Mouse (Mus musculus): ENCODE results near the gene Xlr4a.
"Not testable (repeated sequence)": the region's sequence is repeated elsewhere in the genome, so short reads cannot be mapped to it uniquely, and the experiment has no call there.

Xlr4a gene

DNA sequence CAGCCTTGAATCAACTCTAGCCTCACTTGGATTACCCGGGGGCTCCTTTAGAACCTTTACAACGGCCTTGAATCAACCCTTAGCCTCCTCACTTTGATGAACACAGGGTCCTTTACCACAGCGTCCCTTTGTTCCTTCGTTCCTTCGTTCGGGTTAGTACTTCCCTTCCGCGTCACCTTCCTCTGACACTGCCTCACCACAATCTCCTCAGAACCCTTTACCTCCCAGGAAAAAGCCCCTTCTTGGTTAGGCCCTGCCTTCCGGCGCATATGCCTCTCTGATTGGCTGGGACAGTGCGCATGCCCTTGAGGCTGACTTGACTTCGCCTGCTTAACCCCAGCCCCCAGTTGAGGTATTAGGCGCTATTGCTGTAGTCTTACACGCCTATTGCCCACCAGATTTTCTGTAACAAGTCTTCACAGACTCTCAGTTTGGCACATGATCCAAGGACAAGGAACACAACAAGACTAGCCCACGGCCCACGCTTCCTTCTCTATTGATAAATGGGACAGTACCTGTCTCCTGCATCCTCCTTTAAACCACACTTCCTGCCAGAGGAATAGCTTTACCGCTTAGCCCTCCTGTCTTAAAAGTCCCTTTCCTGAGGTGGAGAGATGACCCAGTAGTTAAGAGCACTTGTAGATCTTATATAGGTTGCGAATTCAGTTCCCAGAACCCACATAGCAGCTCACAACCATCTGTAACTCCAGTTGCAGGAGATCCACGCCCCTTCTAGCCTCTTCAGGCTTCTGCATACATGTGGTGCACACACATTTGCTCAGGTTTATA is at the start of gene Xlr4a:
Xlr4a (minus strand) TSS at position 212 of the 789 bp plus-strand sequence.
- DNase-seq: not testable (repeated sequence)

DNA sequence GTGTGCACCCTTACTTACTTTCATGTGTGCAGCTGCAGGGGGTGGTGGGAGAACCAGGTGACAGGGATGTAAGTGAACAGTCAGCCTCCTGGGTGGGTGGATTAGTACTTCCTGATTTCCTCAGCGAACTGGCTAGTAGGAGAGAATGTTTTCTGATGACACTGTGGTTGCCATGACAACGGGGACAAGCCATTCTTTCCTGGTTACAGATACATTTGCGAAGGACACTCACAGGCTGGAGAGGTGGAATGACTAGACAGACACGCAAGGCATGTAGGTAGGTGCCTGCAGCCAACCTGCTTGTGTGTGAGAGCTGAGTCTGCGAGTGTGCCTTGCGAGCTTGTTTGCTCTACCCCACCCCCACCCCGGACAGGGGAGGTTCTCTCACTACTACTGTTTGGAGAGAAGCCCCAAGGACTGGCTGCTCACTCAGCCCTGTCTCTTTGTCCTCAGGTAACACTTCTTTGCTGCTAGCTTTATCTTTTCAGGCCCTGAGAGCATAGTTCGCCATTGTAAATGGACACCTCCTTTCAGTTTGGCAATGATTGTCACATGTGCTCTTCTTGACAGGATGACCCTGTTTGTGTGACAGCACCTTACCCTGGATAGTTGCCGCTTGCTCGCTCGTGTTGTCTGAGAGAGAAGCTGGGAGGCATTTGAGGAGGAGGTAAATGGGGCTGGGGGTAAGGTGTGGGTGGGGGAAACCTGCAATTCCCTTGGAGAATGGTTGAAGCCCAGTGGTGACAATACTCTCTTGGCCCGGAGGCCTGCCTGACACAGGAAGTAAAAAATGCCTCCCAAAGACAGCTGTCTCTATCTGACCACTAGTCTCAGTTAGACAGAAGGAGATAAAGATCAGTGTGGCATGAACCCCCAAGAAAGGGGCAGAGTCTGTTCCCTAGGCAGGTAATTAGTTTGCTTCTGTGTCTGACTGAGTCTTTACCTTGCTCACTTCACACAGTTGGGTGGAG is 40.9 kb upstream of the Xlr4a start:
- not testable (repeated sequence) for DNase-seq

GRCm38 (mm10) chrX:73116747-73117146 is 34.5 kb upstream of the Xlr4a start, which contains the start of gene Gm14685:
Gene Gm14685, plus strand, starts transcription at chrX:73117047.
- not testable (repeated sequence) for DNase-seq

DNA sequence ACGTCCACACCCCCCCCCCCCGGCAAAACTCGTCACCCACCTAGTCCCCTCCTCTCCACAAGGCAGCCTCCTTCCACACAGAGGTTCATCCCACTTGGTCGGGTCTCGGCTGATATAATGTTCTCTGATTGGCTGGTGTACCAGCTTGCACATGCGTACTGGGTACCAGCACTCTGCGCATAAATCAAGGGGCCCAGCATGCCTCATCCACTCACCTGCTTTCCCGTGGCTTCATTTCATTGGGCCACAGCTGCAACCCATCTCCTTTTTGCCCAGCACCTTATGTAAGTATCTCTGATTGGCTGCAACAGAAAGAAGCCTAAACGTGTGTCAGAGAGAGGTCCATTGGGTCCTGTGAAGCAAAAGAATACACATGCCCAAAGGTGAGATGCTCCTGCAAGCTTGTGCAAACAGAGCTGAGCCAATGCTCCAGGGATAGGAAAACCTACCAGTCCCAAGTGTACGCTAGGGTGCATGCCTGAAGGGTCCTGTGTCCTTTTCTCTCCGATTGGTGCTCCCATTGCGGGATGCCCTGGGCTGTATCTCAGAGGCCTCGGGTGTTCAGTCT is 14.7 kb upstream of the Xlr4a start, which contains the start of gene Xlr3a:
Xlr3a (minus strand) TSS at position 155 of the 568 bp plus-strand sequence.
- not testable (repeated sequence) for DNase-seq

GRCm38 (mm10) chrX:73066765-73067312 is 15.4 kb downstream of the Xlr4a start:
- DNase-seq: not testable (repeated sequence)

- DNase-seq: peak; percentile 18
Observed at GRCm38 (mm10) chrX:73064415-73064793, 17.9 kb downstream of the Xlr4a start, which contains the start of gene Pnma3. Gene Pnma3, plus strand, starts transcription at chrX:73064787.

DNA sequence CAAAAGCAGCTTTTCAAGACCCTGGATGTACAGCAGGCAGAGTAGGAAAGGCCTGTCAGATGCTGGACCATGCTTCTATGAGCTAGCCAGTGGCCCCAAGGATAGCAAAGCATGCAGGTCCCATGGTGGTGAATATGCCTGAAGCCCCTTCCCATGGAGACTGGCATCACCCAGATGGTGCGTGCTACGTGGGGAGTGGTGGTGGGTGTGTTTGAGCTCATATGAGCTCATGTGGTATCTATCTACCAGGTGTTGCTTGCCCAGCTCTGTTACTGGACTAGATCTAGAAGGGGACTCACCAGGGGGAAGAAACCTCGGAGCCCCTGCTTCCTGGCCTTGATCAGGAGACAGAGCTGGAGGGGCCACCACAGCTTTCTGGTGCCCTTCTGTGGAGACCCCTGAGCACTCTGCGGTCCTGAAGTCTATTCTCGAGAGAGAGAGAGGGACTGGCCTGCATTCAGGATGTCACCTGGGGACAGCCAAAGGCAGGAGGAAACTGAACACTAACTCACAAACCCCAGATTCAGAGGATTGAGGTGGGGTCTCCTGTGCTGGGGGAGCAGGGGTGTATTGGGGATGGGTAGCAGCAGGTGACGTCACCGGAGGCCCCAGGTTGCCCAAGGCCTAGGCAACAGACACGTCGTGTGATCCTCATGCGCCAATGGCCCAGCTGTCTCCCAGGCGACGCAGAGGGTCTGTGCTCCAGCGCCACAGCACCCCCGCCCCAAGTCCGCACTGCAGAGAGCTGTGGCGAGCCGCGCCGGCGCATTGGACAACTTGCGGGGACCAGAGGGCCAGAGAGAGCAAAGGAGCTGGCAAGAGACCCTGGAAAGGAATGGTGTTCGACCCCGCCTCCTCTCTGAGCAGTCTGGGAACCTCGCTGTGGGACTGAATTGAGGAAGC is 18.5 kb downstream of the Xlr4a start:
- peak; percentile 22 for DNase-seq

DNA sequence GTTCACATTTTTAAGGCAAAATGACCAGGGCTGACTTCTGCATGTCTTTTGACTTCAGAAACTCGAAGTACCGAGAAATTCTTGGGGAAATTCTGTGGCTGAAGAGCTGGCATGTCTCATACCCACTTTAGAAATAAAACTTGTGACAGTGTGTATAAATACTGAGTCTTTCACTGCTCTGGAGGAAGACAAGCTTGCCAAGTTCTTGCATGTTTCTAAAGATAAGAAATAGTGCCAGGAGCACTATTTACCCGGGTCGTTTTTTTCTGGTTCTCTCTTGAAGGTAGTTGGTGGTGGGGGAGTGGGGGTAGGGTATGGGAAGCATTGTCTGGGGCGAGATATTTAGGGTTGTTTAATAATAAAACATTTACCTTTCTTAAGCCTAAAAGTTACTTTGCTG is 20.0 kb downstream of the Xlr4a start:
- DNase-seq: no peak

- DNase-seq: no peak
Observed at GRCm38 (mm10) chrX:73061528-73061927, 20.8 kb downstream of the Xlr4a start.

GRCm38 (mm10) chrX:73053860-73054563 is 28.3 kb downstream of the Xlr4a start:
- DNase-seq: peak; percentile 93

DNA sequence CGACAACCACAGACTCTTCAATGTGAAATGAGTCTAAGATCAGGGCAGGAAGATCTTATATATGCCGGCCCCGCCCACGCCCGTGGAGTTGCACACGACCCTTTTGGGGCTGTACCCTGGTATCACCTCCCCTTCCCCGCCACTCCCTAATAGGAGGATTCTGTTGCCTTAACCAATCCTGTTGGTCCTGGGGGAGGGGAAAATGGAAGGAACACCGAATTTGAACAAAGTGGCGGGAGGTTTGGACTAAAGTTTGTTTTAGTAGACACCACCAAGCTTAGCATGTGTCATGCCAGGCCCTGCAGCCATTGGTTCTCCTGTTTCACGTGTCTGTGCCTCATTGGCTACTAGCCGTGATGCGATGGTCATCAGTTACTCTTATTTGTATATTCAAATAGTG is 42.6 kb downstream of the Xlr4a start:
- no peak for DNase-seq

DNA sequence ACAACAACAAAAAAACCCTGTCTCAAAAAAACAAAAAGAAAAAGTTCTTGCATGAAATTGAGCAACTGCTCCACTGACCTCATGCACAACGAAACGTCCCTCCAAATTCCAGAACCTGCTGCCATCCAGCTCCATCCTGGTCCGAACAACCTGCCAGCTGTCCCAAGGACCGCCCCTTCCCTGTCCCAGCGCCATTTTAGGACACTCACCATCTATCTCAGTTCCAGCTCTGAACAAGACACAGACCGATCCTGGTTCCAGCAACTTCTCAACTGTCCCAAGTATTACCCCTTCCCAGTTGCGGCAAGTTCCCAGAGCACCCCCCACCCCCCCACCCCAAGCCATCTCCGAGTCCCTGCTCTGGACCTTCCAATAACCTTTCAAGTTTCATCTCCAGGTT is 43.4 kb downstream of the Xlr4a start:
- DNase-seq: no peak

DNA sequence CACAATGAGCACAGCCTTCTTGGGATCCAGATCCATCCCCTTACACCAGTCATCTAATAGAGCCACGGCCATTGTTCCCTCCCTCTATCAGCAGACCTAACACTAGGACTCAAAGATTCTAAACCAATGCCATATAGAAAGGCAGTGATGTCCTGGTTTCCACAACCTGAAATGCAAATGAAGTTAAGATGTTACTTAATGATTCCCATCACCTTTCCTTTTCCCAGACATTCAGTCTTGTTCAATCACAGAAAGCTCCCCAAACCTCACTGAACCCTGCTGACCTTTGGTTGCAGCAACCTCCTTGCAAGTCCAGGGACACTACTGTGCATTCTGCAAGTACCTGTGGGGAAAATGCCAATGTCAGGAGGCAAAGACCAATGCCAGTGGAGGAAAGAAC is 45.3 kb downstream of the Xlr4a start, which contains the start of gene Pnma5:
Pnma5 (minus strand) TSS at position 101 of the 400 bp plus-strand sequence.
- DNase-seq: no peak
